Mouse (Mus musculus) thymus, adult 2 months (tissue): ENCODE data around the gene Atxn2l. TPM values are rescaled to one million over a fixed set of nuclear protein-coding genes. Genes with fewer than 3 reads are reported as not detected.

Experiments
- DNase-seq: peaks from one replicate; pipeline ENCODE4 v3.0.0; 2021
- H3K27ac ChIP-seq: fragments of 200-500 bp; 2 replicates; pipeline ENCODE4 v1.5.1; 2012; ENCODE audit warnings: low read length, control low read depth; ENCODE audit not compliant: control insufficient read depth, insufficient read depth
- H3K27me3 ChIP-seq: fragments of 200-500 bp; 2 replicates; pipeline ENCODE4 v1.6.1; 2012; ENCODE audit warnings: mild to moderate bottlenecking, low read length, moderate library complexity, mixed read lengths; ENCODE audit not compliant: control insufficient read depth, insufficient read depth
- H3K36me3 ChIP-seq: fragments of 200-500 bp; 2 replicates; pipeline ENCODE4 v1.6.1; 2012; ENCODE audit warnings: mild to moderate bottlenecking, low read length, moderate library complexity; ENCODE audit not compliant: control insufficient read depth, insufficient read depth
- H3K4me1 ChIP-seq: fragments of 200-500 bp; replicated peaks from 2 replicates; pipeline ENCODE4 v1.6.1; 2012; ENCODE audit warnings: low read length; ENCODE audit not compliant: control insufficient read depth, insufficient read depth
- H3K4me3 ChIP-seq: fragments of 200-500 bp; 2 replicates; pipeline ENCODE4 v1.5.1; 2012; ENCODE audit warnings: mild to moderate bottlenecking, low read length, control low read depth, moderate library complexity; ENCODE audit not compliant: control insufficient read depth, insufficient read depth
- CTCF ChIP-seq: fragments of 200-500 bp; IDR thresholded peaks from 2 replicates; pipeline ENCODE4 v1.5.1; 2012; ENCODE audit warnings: mild to moderate bottlenecking, control low read depth, low read length, moderate library complexity, borderline replicate concordance; ENCODE audit not compliant: control insufficient read depth, poor library complexity, insufficient read depth; ENCODE audit errors: extremely low read depth
- POLR2A ChIP-seq: fragments of 200-500 bp; IDR thresholded peaks from 2 replicates; pipeline ENCODE4 v1.6.1; 2012; ENCODE audit warnings: mild to moderate bottlenecking, low read length, control low read depth, moderate library complexity; ENCODE audit not compliant: control insufficient read depth, poor library complexity, insufficient read depth; ENCODE audit errors: extremely low read depth
- WGBS: fragments of 180-500 bp; shearing (Covaris S2); methylation state at CpG from one replicate; pipeline ENCODE4 v1.1.7; 2018; 5-methylcytosine and 5-hydroxymethylcytosine counted together
- polyA plus RNA-seq: library from polyadenylated mRNA; depleted of rRNA; stranded (reverse); fragments of >200 nt; gene quantifications from 2 replicates; pipeline ENCODE4 v1.2.3, GENCODE M21; 2012; rRNA removed

Gene Atxn2l
- polyA plus RNA-seq, 1 experiment = 563 TPM

DNA sequence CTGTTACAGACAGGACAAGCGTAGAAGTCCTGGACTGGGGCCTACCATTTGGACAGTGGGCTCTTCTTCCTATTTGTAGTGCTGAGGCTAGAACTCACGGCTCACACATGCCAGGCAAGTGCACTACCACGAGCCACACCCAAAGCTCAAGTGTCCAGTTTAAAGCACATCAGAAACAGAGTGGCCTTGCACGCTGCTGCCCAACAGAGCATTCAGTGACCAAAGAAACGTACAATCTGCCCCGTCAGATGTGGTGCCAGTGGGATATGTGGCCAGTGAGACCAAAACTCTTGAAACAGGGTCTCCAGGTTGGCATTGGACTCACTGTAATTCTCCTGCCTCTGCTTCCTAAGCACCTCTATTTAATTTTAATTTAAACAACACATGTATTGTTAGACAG, 52.6 kb downstream of the Atxn2l start:
- Histone ChIP-seq H3K4me3 (no peak overlapping the region), H3K36me3 (no peaks in the 10 kb centered on the region), H3K27me3 (no peaks in the 10 kb centered on the region), H3K4me1 (peaks cover 12% of the 10 kb centered on the region), H3K27ac (no peak overlapping the region)
- TF ChIP-seq POLR2A (no peak), CTCF (no peak)
- 94% methylated on average over 6 of the region's 6 CpGs for WGBS
- DNase-seq = no peak

DNA sequence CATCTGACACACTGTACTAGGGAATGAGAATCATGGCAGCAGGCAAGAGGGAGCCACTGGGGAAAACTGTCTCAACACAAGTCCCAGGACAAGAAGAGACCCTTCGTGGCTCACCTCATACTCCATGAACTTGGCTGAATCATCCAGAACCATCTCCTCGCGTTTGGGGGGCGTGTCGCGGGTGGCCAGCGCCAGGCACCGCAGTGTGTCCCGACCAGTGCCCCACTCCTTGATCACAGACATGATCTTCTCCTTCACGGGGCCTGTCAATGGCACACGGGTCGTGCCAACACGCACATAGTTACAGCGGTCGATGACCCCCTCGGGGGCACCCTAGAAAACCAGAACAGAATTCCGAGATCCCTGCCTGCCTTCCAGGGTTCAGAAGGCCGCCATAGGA, 53.2 kb downstream of the Atxn2l start:
- Histone ChIP-seq H3K4me1 (peaks cover 12% of the 10 kb centered on the region), H3K27me3 (no peaks in the 10 kb centered on the region), H3K27ac (no peak overlapping the region), H3K4me3 (no peak overlapping the region), H3K36me3 (no peaks in the 10 kb centered on the region)
- DNase-seq = no peak
- no peak for TF ChIP-seq POLR2A
- 95% methylated on average over 18 of the region's 18 CpGs for WGBS

DNA sequence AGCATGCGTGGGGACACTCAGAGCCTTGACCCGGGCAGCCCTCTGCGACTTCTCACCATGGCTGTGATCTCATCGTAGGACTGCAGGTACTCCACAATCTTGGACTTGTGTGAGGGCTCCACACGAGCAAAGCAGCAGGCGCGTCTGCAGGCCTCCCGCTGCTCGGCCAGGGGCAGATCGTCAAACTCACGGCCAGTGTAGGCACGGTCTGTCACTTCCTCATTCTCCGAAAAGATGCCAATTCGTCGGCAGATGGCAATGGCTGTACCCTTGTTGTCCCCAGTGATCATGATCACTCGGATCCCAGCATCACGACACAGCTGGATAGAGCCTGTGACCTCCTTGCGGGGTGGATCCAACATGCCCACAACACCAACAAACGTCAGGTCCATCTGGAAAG, 54.8 kb downstream of the Atxn2l start:
- H3K27me3 ChIP-seq = no peaks in the 10 kb centered on the region
- peaks cover 8% of the 10 kb centered on the region; the same call in 1 of the 2 replicates for H3K4me1 ChIP-seq
- H3K36me3 ChIP-seq = no peaks in the 10 kb centered on the region
- TF ChIP-seq POLR2A = 0 out of 2 replicates have a peak, but pooled peaks have one; percentile 8
- TF ChIP-seq CTCF = no peak
- no peak overlapping the region for H3K4me3 ChIP-seq
- DNase-seq = no peak
- no peak overlapping the region for H3K27ac ChIP-seq
- WGBS = 68% methylated on average over 19 of the region's 19 CpGs

DNA sequence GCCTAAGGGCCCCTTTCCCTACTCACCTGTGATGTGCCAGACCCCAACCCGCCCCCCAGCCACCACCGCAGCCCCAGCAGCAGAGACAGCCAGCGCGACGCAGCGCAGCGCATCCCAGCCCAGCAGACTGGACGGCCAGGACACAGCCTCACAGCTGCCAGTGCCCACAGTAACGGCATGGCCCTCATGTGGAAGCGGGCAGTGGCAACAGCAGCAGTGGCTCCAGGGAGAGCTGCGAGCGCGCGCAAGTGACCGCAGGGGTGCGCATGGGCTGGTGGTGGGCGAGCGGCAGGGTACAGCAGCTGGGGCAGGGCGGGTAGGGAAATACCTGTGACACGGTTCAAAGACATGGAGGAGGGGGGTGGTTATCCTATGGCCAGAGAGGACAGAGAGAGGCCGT, 57.0 kb downstream of the Atxn2l start:
- no peak for TF ChIP-seq POLR2A
- TF ChIP-seq CTCF = no peak
- no peak for DNase-seq
- 97% methylated on average over 21 of the region's 21 CpGs for WGBS
- peaks cover 8% of the 10 kb centered on the region; the same call in 1 of the 2 replicates for H3K4me1 ChIP-seq
- H3K27ac ChIP-seq = no peak overlapping the region
- H3K27me3 ChIP-seq = no peaks in the 10 kb centered on the region
- H3K4me3 ChIP-seq = no peak overlapping the region
- H3K36me3 ChIP-seq = no peaks in the 10 kb centered on the region

DNA sequence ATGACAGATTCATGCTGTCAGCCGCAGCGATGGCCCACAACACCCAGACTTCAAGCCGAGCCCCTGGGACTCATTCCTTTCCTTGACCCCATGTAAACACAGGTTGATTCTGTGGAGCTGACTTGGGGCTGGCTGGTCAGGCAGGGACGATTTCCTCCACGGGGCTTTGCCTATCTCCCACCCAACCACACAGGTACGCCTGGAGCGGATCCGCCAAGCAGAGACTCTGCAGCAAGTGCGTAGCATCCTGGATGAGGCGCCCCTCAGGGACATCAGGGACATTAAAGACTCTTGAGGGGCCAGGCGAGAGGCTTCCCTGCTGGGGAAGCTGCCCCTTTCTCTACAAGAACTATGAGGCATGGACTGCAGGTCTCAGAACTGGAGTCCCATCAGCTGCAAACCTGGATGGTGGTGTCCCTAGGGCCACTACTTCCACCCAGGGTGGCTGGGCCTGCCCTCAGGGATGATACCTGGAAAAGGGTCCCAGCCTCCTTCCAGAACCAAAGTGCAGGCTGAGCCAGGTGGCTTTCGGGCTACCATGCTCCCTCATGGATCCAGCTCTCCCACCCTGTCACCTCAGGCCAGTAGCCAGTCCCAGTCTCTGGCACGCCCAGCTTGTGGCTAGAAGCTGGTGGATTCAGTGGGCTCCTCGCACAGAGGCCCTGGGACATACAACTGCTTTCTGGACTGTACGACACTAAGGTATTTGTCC, 58.0 kb downstream of the Atxn2l start:
- H3K36me3 ChIP-seq = no peaks in the 10 kb centered on the region
- H3K4me1 ChIP-seq = peaks cover 8% of the 10 kb centered on the region; the same call in 1 of the 2 replicates
- DNase-seq = no peak
- H3K4me3 ChIP-seq = no peak overlapping the region
- no peak overlapping the region for H3K27ac ChIP-seq
- H3K27me3 ChIP-seq = no peaks in the 10 kb centered on the region
- TF ChIP-seq CTCF (no peak), POLR2A (no peak)
- 97% methylated on average over 15 of the region's 15 CpGs for WGBS

DNA sequence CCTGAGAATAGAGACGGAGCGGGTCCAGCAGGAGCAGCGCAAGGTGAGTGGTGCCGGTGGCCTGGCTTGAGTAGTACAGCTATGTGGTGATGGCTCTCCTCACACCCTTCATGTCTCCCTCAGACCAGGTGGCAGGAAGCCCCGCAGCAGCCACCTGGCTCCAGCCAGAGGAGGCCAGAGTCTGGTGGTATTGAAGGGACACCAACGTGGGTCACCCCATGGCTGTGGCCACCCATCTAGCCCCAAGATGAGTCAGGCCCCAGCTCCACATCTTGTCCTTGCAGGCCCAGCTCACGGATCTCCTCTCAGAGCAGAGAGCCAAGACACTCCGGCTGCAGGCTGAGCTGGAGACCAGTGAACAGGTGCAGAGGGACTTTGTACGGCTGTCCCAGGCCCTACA, 58.7 kb downstream of the Atxn2l start:
- DNase-seq = no peak
- H3K4me3 ChIP-seq = no peak overlapping the region
- no peaks in the 10 kb centered on the region for H3K36me3 ChIP-seq
- H3K27me3 ChIP-seq = no peaks in the 10 kb centered on the region
- H3K4me1 ChIP-seq = peaks cover 8% of the 10 kb centered on the region; the same call in 1 of the 2 replicates
- no peak overlapping the region for H3K27ac ChIP-seq
- 95% methylated on average over 9 of the region's 9 CpGs for WGBS
- TF ChIP-seq POLR2A (no peak), CTCF (no peak)

DNA sequence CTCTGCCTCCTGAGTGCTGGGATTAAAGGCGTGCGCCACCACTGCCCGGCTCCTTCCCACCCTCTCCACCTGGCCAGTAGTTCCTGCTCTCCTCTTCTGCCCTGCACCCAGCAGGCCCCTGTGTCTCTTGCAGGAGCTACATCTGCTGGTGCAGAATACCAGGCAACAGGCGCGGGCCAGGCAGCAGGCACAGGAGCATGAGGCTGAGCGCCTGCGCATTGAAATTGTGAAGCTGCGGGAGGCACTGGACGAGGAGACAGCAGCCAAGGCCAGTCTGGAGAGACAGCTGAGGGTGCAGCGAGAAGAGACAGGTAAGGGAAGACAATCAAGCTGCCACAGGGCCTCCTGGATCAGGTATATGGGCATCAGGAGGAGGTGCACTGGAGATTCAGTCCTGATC, 59.2 kb downstream of the Atxn2l start:
- DNase-seq = no peak
- WGBS = 98% methylated on average over 10 of the region's 10 CpGs
- Histone ChIP-seq H3K27me3 (no peaks in the 10 kb centered on the region), H3K36me3 (no peaks in the 10 kb centered on the region), H3K4me3 (no peak overlapping the region), H3K27ac (no peak overlapping the region), H3K4me1 (peaks cover 8% of the 10 kb centered on the region; the same call in 1 of the 2 replicates)
- TF ChIP-seq CTCF = no peak
- no peak for TF ChIP-seq POLR2A

Other genes starting within 250 kb of the Atxn2l start
- 78.1 and 82.0 TPM in 2 replicates for gene Sbk1, start 230.8 kb downstream of the Atxn2l start, polyA plus RNA-seq
- gene Lat, start 133.9 kb downstream of the Atxn2l start, polyA plus RNA-seq = 2,604 and 2,615 TPM in 2 replicates
- gene Spns1, start 126.0 kb downstream of the Atxn2l start, polyA plus RNA-seq = 457 and 489 TPM in 2 replicates
- gene Nfatc2ip, start 106.7 kb downstream of the Atxn2l start, polyA plus RNA-seq = 24.3 and 28.6 TPM in 2 replicates
- gene Cd19, start 88.5 kb downstream of the Atxn2l start, polyA plus RNA-seq = 10.8 and 11.6 TPM in 2 replicates
- 26.1 and 27.6 TPM in 2 replicates for gene Rabep2, start 74.7 kb downstream of the Atxn2l start, polyA plus RNA-seq
- gene Atp2a1, start 40.3 kb downstream of the Atxn2l start, polyA plus RNA-seq = 3.2 and 5.2 TPM in 2 replicates
- gene Sh2b1, start 28.0 kb downstream of the Atxn2l start, polyA plus RNA-seq = 146 TPM in 2 replicates
- 127 and 134 TPM in 2 replicates for gene Tufm, start 16.1 kb downstream of the Atxn2l start, polyA plus RNA-seq
- gene Eif3c, start 63.0 kb upstream of the Atxn2l start, polyA plus RNA-seq = 120 and 126 TPM in 2 replicates
- 6.8 and 7.2 TPM in 2 replicates for gene Apobr, start 81.5 kb upstream of the Atxn2l start, polyA plus RNA-seq
- gene Cln3, start 82.4 kb upstream of the Atxn2l start, polyA plus RNA-seq = 90.6 and 141 TPM in 2 replicates
- 1.8 and 3.0 TPM in 2 replicates for gene Il27, start 91.5 kb upstream of the Atxn2l start, polyA plus RNA-seq
- gene Nupr1, start 127.4 kb upstream of the Atxn2l start, polyA plus RNA-seq = 5.2 and 7.1 TPM in 2 replicates
- 72.9 and 99.6 TPM in 2 replicates for gene Sgf29, start 145.9 kb upstream of the Atxn2l start, polyA plus RNA-seq
- 8.6 and 14.8 TPM in 2 replicates for gene Sult1a1, start 173.0 kb upstream of the Atxn2l start, polyA plus RNA-seq
- 45.6 and 51.3 TPM in 2 replicates for gene Bola2, start 192.0 kb upstream of the Atxn2l start, polyA plus RNA-seq
- 34.6 and 36.7 TPM in 2 replicates for gene Slx1b, start 192.3 kb upstream of the Atxn2l start, polyA plus RNA-seq
- 2,939 and 3,162 TPM in 2 replicates for gene Coro1a, start 204.3 kb upstream of the Atxn2l start, polyA plus RNA-seq